Mouse (Mus musculus) kidney, postnatal 0 days (tissue): Measurements from ENCODE around the gene Prx. TPM values are rescaled to one million over a fixed set of nuclear protein-coding genes. Genes with fewer than 3 reads are reported as not detected.

ENCODE experiments used
- ATAC-seq: fragments of 200-750 bp; cut with Nextera tagmentation; replicated peaks from 2 replicates; pipeline ENCODE4 v1.8.0; 2017; ENCODE audit warnings: low read depth, moderate number of reproducible peaks, moderate TSS enrichment, moderate library complexity; ENCODE audit not compliant: low FRiP score
- DNase-seq: peaks from one replicate; pipeline ENCODE4 v3.0.0-alpha.2; 2016; ENCODE audit warnings: low spot score
- H3K27ac ChIP-seq: fragments of 300-500 bp; sonication (generic); 2 replicates; pipeline ENCODE4 v1.5.1; 2014; ENCODE audit warnings: mild to moderate bottlenecking
- H3K27me3 ChIP-seq: fragments of 300-500 bp; sonication (generic); 2 replicates; pipeline ENCODE4 v1.6.1; 2014; ENCODE audit warnings: low read length, mixed read lengths; ENCODE audit not compliant: insufficient read depth
- H3K36me3 ChIP-seq: fragments of 300-500 bp; sonication (generic); 2 replicates; pipeline ENCODE4 v1.6.1; 2014; ENCODE audit warnings: low read length, mixed read lengths; ENCODE audit not compliant: insufficient read depth
- H3K4me1 ChIP-seq: fragments of 300-500 bp; sonication (generic); replicated peaks from 2 replicates; pipeline ENCODE4 v1.6.1; 2014; ENCODE audit warnings: antibody characterized with exemption, low read length, mixed read lengths; ENCODE audit not compliant: insufficient read depth
- H3K4me2 ChIP-seq: fragments of 300-500 bp; sonication (generic); 2 replicates; pipeline ENCODE4 v1.6.1; 2014; ENCODE audit warnings: mild to moderate bottlenecking, low read length, moderate library complexity, mixed read lengths
- H3K4me3 ChIP-seq: fragments of 300-500 bp; sonication (generic); replicated peaks from 2 replicates; pipeline ENCODE4 v1.5.1; 2014; ENCODE audit warnings: low read depth, low read length
- H3K9ac ChIP-seq: fragments of 300-500 bp; sonication (generic); 2 replicates; pipeline ENCODE4 v1.6.1; 2014; ENCODE audit warnings: low read depth, low read length
- H3K9me3 ChIP-seq: fragments of 300-500 bp; sonication (generic); replicated peaks from 2 replicates; pipeline ENCODE4 v1.6.1; 2016; ENCODE audit warnings: low read length, inconsistent platforms, mixed read lengths
- CTCF ChIP-seq: IDR thresholded peaks from 2 replicates; pipeline ENCODE4 v1.5.1; 2016; ENCODE audit warnings: antibody characterized with exemption, low read depth, mild to moderate bottlenecking, moderate library complexity
- WGBS: fragments of 180-500 bp; shearing (Covaris S2); extraction: QIAGEN DNeasy Blood & Tissue Kit; methylation state at CpG from one replicate; pipeline ENCODE4 v1.1.7; 2014; 5-methylcytosine and 5-hydroxymethylcytosine counted together
- polyA plus RNA-seq: library from polyadenylated mRNA; unstranded; fragments of >200 nt; fragmentation: Nextera tagmentation; extraction: Ambion mirVana; gene quantifications from 2 replicates; pipeline ENCODE4 v1.2.1, GENCODE M21; 2015

Gene Prx
- polyA plus RNA-seq, 1 experiment from 2014 or later: 4.1 TPM

DNA sequence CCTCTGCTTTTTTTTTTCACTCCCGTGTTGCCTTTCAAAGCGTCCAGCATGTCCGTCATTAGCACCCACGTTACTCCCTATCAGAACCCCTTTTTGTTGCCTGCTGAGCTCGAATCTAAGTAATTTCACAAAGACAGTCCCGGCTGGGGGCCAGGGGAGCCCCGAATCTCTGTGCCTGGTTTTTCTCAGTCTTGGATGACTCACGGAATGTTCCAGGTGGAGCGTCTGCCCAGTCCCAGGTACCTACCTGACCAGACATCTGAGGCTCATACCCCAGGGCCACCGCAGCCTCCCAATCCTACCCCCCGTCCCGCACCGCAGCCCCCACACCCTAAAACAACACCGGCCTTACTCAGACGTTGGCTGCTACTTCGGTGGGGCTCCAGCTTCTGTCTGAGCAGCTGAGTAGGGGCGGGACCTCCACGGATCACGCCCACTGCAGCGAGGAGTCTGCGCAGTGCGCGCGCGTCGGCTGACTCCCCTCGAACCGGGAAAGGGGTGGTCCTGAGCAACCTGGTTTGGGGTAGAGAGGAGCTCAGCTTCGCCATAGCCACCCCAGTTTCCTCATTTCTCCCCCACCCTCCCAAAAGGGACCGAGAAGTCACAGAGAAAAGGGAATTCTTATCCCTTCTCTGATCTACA, 43.4 kb downstream of the Prx start:
- peak overlapping the region; percentile 76 for H3K4me2 ChIP-seq
- 0 out of 2 replicates have a peak overlapping the region, but pooled peaks have one; percentile 2 for H3K27ac ChIP-seq
- H3K9me3 ChIP-seq: no peaks in the 10 kb centered on the region
- ATAC-seq (peak; percentile 83), DNase-seq (peak; percentile 92)
- H3K36me3 ChIP-seq: peaks cover 8% of the 10 kb centered on the region; the same call in 1 of the 2 replicates
- peak overlapping the region; percentile 45 for H3K4me3 ChIP-seq
- WGBS: under 1% methylated on average over 30 of the region's 30 CpGs
- no peaks in the 10 kb centered on the region for H3K4me1 ChIP-seq
- no peaks in the 10 kb centered on the region for H3K27me3 ChIP-seq
- H3K9ac ChIP-seq: peak overlapping the region; percentile 53
- no peak for TF ChIP-seq CTCF

DNA sequence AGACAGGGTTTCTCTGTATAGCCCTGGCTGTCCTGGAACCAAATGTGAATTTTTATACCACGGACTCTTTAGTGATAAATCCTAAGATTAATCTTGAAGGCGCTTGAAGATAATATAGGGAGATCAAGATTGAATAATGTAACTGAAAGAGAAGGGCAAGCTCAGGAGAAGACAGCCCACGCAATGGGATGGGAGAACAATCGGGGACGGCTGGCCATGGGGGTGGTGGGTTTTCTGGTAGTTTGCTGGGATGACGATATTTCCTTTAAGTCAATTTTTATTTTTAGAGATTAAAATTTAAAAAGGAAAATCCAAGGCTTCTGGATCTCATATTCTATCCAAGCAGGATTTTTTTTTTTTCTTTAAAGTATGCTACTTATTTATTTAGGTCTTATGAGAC, 43.9 kb downstream of the Prx start:
- H3K27me3 ChIP-seq: no peaks in the 10 kb centered on the region
- H3K9ac ChIP-seq: peak overlapping the region; percentile 53; the same call in 1 of the 2 replicates
- TF ChIP-seq CTCF: no peak
- peak overlapping the region; percentile 76 for H3K4me2 ChIP-seq
- no peaks in the 10 kb centered on the region for H3K9me3 ChIP-seq
- 0 out of 2 replicates have a peak overlapping the region, but pooled peaks have one; percentile 2 for H3K27ac ChIP-seq
- DNase-seq (peak; percentile 6), ATAC-seq (no peak)
- H3K4me1 ChIP-seq: no peaks in the 10 kb centered on the region
- WGBS: 37% methylated on average over 6 of the region's 6 CpGs
- peak overlapping the region; percentile 45 for H3K4me3 ChIP-seq
- H3K36me3 ChIP-seq: 0 out of 2 replicates have a peak, but pooled peaks cover 7% of the 10 kb centered on the region

DNA sequence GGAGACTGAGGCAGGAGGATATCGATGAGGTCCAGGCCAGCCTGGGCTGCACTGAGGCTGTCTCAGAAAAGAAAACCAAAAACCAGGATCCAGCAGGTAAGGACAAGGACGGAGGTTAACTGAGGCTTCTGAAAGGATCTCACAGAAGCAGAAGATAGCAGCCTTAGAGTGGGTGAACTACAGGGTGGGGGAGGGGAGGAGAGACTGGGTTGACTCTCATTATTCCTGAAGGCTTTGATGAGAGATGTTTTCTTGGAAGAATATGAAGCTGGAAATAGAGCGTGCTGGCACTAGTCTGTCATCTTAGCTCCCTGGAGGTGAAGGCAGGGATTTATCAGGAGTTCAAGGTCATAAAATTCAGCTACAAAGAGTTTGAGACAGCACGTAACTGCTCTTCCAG, 44.7 kb downstream of the Prx start:
- 0 out of 2 replicates have a peak, but pooled peaks cover 7% of the 10 kb centered on the region for H3K36me3 ChIP-seq
- WGBS: 88% methylated on average over 4 of the region's 4 CpGs
- no peak for TF ChIP-seq CTCF
- no peak overlapping the region for H3K9ac ChIP-seq
- no peaks in the 10 kb centered on the region for H3K9me3 ChIP-seq
- no peak for DNase-seq
- H3K4me3 ChIP-seq: no peak overlapping the region
- no peaks in the 10 kb centered on the region for H3K27me3 ChIP-seq
- no peak for ATAC-seq
- no peaks in the 10 kb centered on the region for H3K4me1 ChIP-seq
- H3K4me2 ChIP-seq: no peak overlapping the region
- H3K27ac ChIP-seq: no peak overlapping the region

DNA sequence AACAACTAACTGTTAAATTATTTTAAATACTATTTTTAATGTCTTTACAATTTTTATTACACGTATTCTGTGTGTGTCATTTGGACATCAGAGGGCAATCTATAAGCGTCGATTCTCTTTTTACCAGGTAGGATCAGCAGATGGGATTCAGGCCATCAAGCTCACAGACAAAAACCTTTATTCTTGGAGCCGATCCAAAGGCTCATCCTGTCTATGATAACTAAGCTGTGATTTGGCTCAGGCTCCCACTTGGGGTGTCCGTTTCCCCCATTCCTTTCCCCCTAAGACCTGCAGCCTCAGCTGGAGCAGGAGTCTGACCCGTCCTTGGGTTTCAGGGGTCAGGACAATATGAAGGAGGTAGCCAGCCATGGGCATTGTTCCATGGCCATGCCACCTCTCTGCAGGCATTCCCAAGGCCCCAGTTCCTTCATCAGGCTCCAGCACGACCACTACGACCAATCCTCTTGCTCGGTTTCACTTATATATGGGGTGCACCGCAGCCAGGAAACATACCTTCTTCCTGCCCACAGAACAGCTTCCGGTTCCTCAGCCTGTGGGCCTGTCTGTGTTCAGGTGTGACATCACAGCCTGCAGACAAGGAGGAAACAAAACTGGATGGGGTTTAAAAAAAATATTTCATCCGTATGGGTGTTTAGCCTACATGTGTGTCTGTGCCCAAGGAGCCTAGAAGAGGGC, 45.7 kb downstream of the Prx start:
- DNase-seq (no peak), ATAC-seq (no peak)
- Histone ChIP-seq H3K4me2 (no peak overlapping the region), H3K36me3 (0 out of 2 replicates have a peak, but pooled peaks cover 7% of the 10 kb centered on the region), H3K27me3 (no peaks in the 10 kb centered on the region), H3K9ac (no peak overlapping the region), H3K9me3 (no peaks in the 10 kb centered on the region), H3K4me3 (no peak overlapping the region), H3K27ac (no peak overlapping the region), H3K4me1 (no peaks in the 10 kb centered on the region)
- WGBS: 80% methylated on average over 12 of the region's 12 CpGs
- TF ChIP-seq CTCF: no peak

DNA sequence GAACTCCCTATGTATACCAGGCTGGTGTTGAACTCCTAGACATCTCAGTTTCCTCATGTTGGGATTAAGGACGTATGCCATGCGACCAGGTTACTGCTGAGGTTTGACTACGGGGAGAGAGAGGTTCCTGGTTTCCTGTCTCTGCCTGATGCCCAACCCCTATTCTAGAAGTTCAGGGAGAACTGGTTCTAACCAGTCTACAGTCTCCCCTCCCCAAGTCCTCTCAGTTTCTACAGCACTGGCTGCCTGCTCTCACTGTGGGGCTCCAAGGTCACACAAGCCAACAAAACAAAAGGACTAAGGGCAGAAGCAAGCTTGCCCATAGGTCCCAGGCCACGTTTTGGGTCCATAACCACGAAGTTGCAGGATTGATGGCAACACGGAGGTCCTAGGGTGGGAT, 50.5 kb downstream of the Prx start:
- ATAC-seq (no peak), DNase-seq (no peak)
- 70% methylated on average over 6 of the region's 6 CpGs for WGBS
- Histone ChIP-seq H3K36me3 (no peaks in the 10 kb centered on the region), H3K4me1 (0 out of 2 replicates have a peak, but pooled peaks cover 4% of the 10 kb centered on the region), H3K9me3 (no peaks in the 10 kb centered on the region), H3K27me3 (no peaks in the 10 kb centered on the region), H3K27ac (peak overlapping the region; percentile 36; the same call in 1 of the 2 replicates), H3K4me3 (no peak overlapping the region), H3K4me2 (no peak overlapping the region), H3K9ac (no peak overlapping the region)
- no peak for TF ChIP-seq CTCF

DNA sequence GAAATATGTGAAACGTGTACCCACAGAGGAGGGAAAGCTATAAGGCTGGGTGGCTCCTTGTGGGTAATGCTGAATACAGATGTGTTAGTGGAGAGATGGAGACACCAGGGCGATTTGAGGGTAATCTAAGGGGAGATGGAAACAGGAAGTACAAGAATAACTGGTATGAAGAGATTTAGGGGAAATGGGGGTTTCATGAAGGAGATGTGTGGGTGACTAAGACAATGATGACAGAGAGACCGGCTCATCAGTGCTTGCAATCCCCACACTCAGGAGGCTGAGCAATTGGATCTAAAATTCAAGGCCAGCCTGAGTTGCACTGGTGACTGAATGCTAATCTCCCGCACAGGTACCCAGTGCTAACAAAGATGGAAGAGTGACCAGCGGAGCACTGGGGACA, 52.9 kb downstream of the Prx start:
- WGBS: 44% methylated on average over 5 of the region's 5 CpGs
- DNase-seq (no peak), ATAC-seq (no peak)
- Histone ChIP-seq H3K36me3 (peaks cover 4% of the 10 kb centered on the region; the same call in 1 of the 2 replicates), H3K9me3 (no peaks in the 10 kb centered on the region), H3K4me1 (0 out of 2 replicates have a peak, but pooled peaks cover 4% of the 10 kb centered on the region), H3K27me3 (no peaks in the 10 kb centered on the region), H3K9ac (0 out of 2 replicates have a peak overlapping the region, but pooled peaks have one; percentile 59), H3K27ac (no peak overlapping the region), H3K4me3 (peak overlapping the region; percentile 72), H3K4me2 (peak overlapping the region; percentile 75)
- no peak for TF ChIP-seq CTCF
